Mouse (Mus musculus) C2C12 (cell line): Measurements from ENCODE around the gene Smg6. TPM values are rescaled to one million over a fixed set of nuclear protein-coding genes. Genes with fewer than 3 reads are reported as not detected.

ENCODE experiments used
- H3K27me3 ChIP-seq: one replicate; pipeline ENCODE4 v1.6.1; 2011; ENCODE audit not compliant: control insufficient read depth, insufficient read depth, insufficient read length
- H3K36me3 ChIP-seq: one replicate; pipeline ENCODE4 v1.6.1; 2011; ENCODE audit not compliant: control insufficient read depth, insufficient read depth
- H3K4me3 ChIP-seq: one replicate; pipeline ENCODE4 v1.5.1; 2011; ENCODE audit warnings: mild to moderate bottlenecking, control low read depth; ENCODE audit not compliant: poor library complexity, insufficient read depth, severe bottlenecking
- H3K79me2 ChIP-seq: one replicate; pipeline ENCODE4 v1.6.1; 2011; ENCODE audit not compliant: control insufficient read depth, insufficient read depth
- H3K79me3 ChIP-seq: one replicate; pipeline ENCODE4 v1.6.1; 2011; ENCODE audit warnings: low read depth, control low read depth
- H3ac ChIP-seq: one replicate; pipeline ENCODE3; 2011; ENCODE audit warnings: low read depth; ENCODE audit not compliant: control insufficient read depth, insufficient read length
- CEBPB ChIP-seq: IDR thresholded peaks from one replicate; pipeline ENCODE4 v1.6.1; 2011; ENCODE audit warnings: low read depth, mild to moderate bottlenecking, control low read depth, moderate library complexity
- CTCF ChIP-seq: IDR thresholded peaks from one replicate; pipeline ENCODE4 v1.5.1; 2011; ENCODE audit not compliant: control insufficient read depth, insufficient read depth, insufficient read length
- FOSL1 ChIP-seq: IDR thresholded peaks from one replicate; pipeline ENCODE4 v1.8.0; 2011; ENCODE audit warnings: mild to moderate bottlenecking, low read length; ENCODE audit not compliant: poor library complexity, insufficient read depth, severe bottlenecking
- MAX ChIP-seq: IDR thresholded peaks from one replicate; pipeline ENCODE4 v1.6.1; 2011; ENCODE audit warnings: mild to moderate bottlenecking, control low read depth
- MYOD1 ChIP-seq: IDR thresholded peaks from one replicate; pipeline ENCODE4 v1.6.1; 2011; ENCODE audit warnings: low read depth; ENCODE audit not compliant: control insufficient read depth, insufficient read length
- MYOG ChIP-seq: IDR thresholded peaks from one replicate; pipeline ENCODE4 v1.6.1; 2011; ENCODE audit not compliant: control insufficient read depth, insufficient read length; ENCODE audit errors: extremely low read depth
- USF1 ChIP-seq: IDR thresholded peaks from one replicate; pipeline ENCODE4 v1.6.1; 2011; ENCODE audit warnings: low read depth, mild to moderate bottlenecking, control low read depth, moderate library complexity
- polyA plus RNA-seq: library from polyadenylated mRNA; unstranded; fragments of >200 nt; fragmentation: generic; extraction: Trizol; gene quantifications from one replicate; pipeline ENCODE4 v1.2.1, GENCODE M21; 2012; ENCODE audit warnings: missing spikeins

Gene Smg6
- polyA plus RNA-seq, 1 experiment = 7.5 TPM

DNA sequence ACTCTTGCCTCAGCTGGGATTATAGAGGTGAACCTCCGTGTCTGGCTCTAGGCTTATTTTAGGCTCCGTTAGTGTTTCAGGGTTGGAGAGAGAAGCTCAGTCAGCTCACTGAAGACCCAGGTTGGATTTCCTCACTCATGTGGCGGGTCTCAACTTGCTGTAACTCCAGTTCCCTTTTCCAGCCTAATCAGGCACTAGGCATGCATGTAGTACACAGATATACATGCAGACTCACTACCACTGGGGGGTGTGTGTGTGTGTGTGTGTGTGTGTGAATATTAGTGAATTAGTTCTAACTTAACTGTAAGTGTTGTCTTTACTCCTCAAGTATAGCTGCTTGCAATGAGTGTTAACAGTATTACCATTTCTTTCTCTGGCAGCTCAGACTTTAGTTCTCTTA, 145.7 kb downstream of the Smg6 start:
- H3K79me2 ChIP-seq = no peaks in the 10 kb centered on the region
- H3K4me3 ChIP-seq = no peak overlapping the region
- TF ChIP-seq MYOD1 (no peak), CTCF (no peak), USF1 (no peak), FOSL1 (no peak), CEBPB (no peak)

DNA sequence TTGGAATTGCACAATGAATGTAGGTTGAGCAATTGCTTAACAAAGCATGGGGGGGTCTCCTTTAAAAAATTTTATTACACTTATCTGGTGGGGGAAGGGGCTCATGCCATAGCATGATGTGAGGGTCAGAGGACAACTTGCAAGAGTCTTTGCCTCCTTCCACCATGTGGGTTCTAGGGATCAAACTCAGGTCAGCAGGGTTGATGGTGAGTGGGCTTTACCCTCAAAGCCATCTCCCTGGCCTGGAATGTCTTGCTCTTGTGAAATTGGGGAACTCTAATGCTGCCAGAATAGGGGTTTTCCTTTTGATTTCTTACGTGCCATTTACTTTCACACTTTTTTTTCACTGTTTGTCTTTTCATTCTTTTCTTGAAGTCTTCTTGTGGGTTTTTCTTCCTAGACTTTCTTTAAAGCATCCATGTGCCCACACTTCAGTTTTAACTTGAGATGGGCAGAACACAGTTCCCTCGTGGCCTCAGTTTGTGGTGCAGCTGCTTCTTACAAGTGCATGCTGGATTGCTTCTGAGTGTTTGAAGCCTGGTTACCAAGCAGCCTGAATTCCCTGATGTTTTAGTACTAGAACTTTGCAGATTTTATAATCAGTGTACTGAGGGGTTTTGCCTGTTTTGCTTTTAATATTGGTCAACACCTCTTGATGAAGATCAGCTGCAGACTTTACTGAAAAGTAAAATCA, 147.5 kb downstream of the Smg6 start:
- H3K4me3 ChIP-seq = no peak overlapping the region
- H3ac ChIP-seq = no peak overlapping the region
- H3K27me3 ChIP-seq = no peaks in the 10 kb centered on the region
- no peaks in the 10 kb centered on the region for H3K36me3 ChIP-seq
- no peaks in the 10 kb centered on the region for H3K79me3 ChIP-seq
- TF ChIP-seq MYOG (no peak), USF1 (no peak), FOSL1 (no peak), CTCF (no peak), CEBPB (no peak), MAX (no peak), MYOD1 (no peak)
- H3K79me2 ChIP-seq = no peaks in the 10 kb centered on the region

More for the DNA sequence above, 145.7 kb downstream of the Smg6 start:
- no peak overlapping the region for H3ac ChIP-seq
- no peaks in the 10 kb centered on the region for H3K36me3 ChIP-seq
- no peaks in the 10 kb centered on the region for H3K27me3 ChIP-seq
- no peaks in the 10 kb centered on the region for H3K79me3 ChIP-seq

DNA sequence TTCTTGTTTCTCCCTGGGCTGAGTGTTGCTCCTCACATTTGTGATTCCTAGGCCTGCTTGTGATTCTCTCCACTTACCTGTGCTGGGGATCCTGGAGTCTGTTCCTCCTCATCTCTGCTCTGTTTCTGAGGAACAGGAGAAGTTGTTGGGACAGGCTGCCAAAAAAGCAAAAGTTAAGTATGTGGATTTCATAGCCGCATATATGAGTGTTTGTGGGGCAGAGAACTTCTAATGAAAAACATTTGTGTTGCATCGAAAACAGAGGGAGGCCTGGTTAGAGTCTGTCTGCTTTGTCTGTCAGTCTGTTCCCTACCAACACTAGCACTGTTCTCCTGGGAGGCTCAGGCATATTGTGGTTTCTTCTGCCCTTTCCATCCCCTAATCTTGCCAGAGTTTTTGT, 148.1 kb downstream of the Smg6 start:
- H3ac ChIP-seq = no peak overlapping the region
- H3K4me3 ChIP-seq = no peak overlapping the region
- no peaks in the 10 kb centered on the region for H3K79me3 ChIP-seq
- H3K79me2 ChIP-seq = no peaks in the 10 kb centered on the region
- TF ChIP-seq CTCF (no peak), FOSL1 (no peak), MAX (no peak)
- no peaks in the 10 kb centered on the region for H3K27me3 ChIP-seq
- H3K36me3 ChIP-seq = no peaks in the 10 kb centered on the region

DNA sequence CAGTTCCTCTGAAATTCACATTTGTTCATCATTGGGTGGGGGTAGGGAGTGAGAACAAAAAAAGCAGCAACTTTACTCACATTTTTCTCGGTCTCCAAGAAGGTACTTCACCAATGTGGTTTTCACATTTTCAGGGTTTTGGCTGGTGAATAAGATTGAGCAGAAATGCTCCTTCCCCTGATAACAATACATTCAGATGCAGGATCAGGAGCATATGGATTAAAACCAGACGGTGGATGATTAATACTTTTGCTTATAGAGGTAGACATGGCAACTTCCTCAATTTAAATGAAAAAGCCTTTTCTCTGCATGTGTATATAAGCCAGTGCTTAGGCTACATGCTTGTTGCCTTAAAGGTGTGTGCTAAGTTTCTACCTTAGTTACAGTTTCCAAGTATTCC, 148.9 kb downstream of the Smg6 start:
- TF ChIP-seq MYOD1 = no peak
- no peak for TF ChIP-seq CTCF
- TF ChIP-seq MAX = no peak
- no peak for TF ChIP-seq CEBPB
- no peak for TF ChIP-seq MYOG
- TF ChIP-seq FOSL1 = no peak
- no peak for TF ChIP-seq USF1
- H3K4me3 ChIP-seq = no peak overlapping the region

DNA sequence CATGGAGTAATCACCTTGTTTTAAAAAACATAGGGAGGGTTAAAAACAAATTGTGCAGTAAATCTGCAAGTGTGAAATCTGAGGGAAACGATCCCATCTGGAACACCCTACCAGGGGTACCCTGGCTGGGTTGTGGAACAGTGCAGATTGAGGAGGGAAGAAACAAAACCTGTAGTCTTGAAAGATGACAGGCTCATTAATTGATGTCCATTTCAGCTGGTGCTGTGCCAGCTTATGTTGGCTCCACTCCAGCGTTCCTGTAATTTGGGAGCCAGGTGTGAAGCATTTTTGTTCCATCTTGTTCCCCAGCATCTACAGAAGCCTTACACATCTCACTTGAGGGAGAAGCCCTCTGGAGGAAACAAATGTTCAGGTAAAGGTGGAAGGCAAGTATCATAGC, 153.0 kb downstream of the Smg6 start:
- Histone ChIP-seq H3K36me3 (peaks cover 8% of the 10 kb centered on the region), H3K27me3 (no peaks in the 10 kb centered on the region), H3ac (no peak overlapping the region), H3K79me3 (no peaks in the 10 kb centered on the region), H3K4me3 (no peak overlapping the region), H3K79me2 (no peaks in the 10 kb centered on the region)
- TF ChIP-seq MAX (no peak), MYOD1 (no peak), MYOG (no peak), USF1 (no peak), CEBPB (no peak), FOSL1 (no peak), CTCF (no peak)

More for the DNA sequence above, 148.9 kb downstream of the Smg6 start:
- Histone ChIP-seq H3ac (no peak overlapping the region), H3K79me2 (no peaks in the 10 kb centered on the region), H3K79me3 (no peaks in the 10 kb centered on the region), H3K36me3 (no peaks in the 10 kb centered on the region), H3K27me3 (no peaks in the 10 kb centered on the region)

DNA sequence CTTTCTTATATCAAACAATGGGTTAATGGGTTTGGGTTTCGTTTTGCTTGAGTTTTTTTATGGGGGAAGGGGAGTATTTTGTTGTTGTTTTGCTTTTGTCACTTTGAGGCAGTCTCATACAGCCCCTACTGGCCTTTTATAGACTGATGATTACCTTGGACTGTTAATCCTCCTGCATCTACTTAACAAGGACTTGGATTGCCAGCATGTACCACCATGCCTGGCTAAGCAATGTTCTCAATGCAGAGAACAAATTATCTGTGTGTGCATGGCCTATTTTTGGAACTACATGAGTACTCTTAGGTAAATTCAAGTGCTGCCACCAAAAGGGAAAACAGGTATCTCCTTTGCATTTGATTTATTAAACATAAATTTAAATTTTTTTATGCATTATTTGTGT, 157.4 kb downstream of the Smg6 start:
- Histone ChIP-seq H3K4me3 (no peak overlapping the region), H3K79me3 (no peaks in the 10 kb centered on the region), H3ac (no peak overlapping the region), H3K27me3 (no peaks in the 10 kb centered on the region), H3K79me2 (no peaks in the 10 kb centered on the region), H3K36me3 (peaks cover 8% of the 10 kb centered on the region)
- no peak for TF ChIP-seq CEBPB
- no peak for TF ChIP-seq MAX
- TF ChIP-seq FOSL1 = no peak
- no peak for TF ChIP-seq CTCF
- no peak for TF ChIP-seq MYOD1
- TF ChIP-seq MYOG = no peak
- TF ChIP-seq USF1 = no peak
